Mouse (Mus musculus): Measurements from ENCODE around the gene Il6ra. TPM values are rescaled to one million over a fixed set of nuclear protein-coding genes. Genes with fewer than 3 reads are reported as not detected.
A peak's percentile ranks its signal among the peaks of the same experiment; 100 is the strongest.

Il6ra gene
- polyA plus RNA-seq, 1 experiment: 2.4 TPM

DNA sequence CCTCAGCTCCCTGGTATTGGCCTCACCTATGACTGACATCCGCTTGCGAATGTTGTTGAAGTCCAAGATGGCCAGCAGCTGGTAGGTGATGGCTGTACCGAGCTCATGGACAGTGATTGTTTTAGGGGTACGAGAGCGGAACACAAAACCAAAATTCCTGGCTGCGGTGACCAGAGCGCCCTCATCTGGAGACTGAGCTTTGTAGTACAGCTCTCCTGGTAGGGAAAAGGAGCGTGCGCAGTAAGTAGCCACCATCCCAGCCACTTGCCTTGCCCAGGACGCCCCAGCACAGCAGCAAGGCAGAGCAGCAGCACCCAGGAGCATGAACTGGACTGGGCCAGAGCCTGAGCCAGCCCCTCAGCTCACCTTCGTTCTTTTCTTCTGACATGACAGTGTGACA is 35.0 kb upstream of the Il6ra start:
- peaks cover 3% of the 10 kb centered on the region for H3K4me1 ChIP-seq (ENCODE audit: control insufficient read depth, insufficient read depth, low read length)
- no peak overlapping the region for H3K27ac ChIP-seq (ENCODE audit: insufficient read depth, low read length)
- no peak overlapping the region for H3K4me3 ChIP-seq (ENCODE audit: insufficient read depth, low read length)
- no peak for TF ChIP-seq CTCF (IDR thresholded peaks at IDR 0.05; ENCODE audit: extremely low read depth, insufficient read depth, low read length)
- no peak for TF ChIP-seq POLR2A (IDR thresholded peaks at IDR 0.05; ENCODE audit: extremely low read depth, insufficient read depth, low read length)

DNA sequence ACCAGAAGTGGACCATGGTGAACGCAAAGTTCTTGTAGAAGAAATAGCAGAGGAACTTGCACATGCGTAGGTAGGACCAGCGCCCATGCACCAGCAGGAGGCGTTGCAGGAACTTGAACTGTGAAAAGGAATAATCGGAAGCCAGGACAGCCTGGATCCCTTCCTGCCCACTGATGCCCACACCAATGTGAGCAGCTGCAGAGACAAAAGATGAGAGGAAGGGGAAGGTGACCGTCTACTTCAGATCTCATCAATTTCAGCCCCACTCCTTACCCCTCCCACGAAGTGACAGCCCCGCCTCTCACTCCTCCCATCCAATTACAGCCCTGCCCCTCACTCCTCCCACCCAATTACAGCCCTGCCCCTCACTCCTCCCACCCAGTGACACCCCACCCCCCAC is 32.0 kb upstream of the Il6ra start:
- no peak for TF ChIP-seq POLR2A (IDR thresholded peaks at IDR 0.05; ENCODE audit: extremely low read depth, insufficient read depth, low read length)
- TF ChIP-seq CTCF (IDR thresholded peaks at IDR 0.05; ENCODE audit: extremely low read depth, insufficient read depth, low read length): no peak
- Histone ChIP-seq H3K27ac (ENCODE audit: insufficient read depth, low read length) (no peak overlapping the region), H3K4me3 (ENCODE audit: insufficient read depth, low read length) (no peak overlapping the region), H3K4me1 (ENCODE audit: control insufficient read depth, insufficient read depth, low read length) (peaks cover 3% of the 10 kb centered on the region)

DNA sequence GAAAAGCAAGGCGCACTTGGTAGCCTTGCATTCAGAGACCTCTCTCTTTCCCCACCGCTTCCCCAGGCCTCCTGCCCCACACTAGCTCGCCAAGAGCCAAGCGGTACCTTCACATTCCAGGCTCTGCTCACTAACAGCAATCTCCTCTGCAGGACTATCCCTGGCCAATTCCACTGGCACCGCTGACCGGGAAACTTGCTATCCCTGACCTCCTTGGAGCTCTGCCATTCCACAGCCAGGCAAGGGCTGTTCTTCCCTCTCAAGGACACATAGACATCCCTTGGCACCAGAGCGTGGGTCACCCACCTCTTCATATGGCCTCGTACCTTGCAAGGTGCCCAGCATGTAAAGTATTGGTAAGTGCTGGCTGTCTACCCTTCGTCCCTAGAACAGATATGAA is 29.9 kb upstream of the Il6ra start:
- Histone ChIP-seq H3K4me1 (ENCODE audit: control insufficient read depth, insufficient read depth, low read length) (no peaks in the 10 kb centered on the region), H3K27ac (ENCODE audit: insufficient read depth, low read length) (no peak overlapping the region), H3K4me3 (ENCODE audit: insufficient read depth, low read length) (no peak overlapping the region)
- no peak for TF ChIP-seq POLR2A (IDR thresholded peaks at IDR 0.05; ENCODE audit: extremely low read depth, insufficient read depth, low read length)
- TF ChIP-seq CTCF (IDR thresholded peaks at IDR 0.05; ENCODE audit: extremely low read depth, insufficient read depth, low read length): no peak

GRCm38 (mm10) chr3:89936495-89936894 is 23.5 kb upstream of the Il6ra start:
- TF ChIP-seq POLR2A (IDR thresholded peaks at IDR 0.05; ENCODE audit: extremely low read depth, insufficient read depth, low read length) (0 out of 2 replicates have a peak, but pooled peaks have one; percentile 5), CTCF (IDR thresholded peaks at IDR 0.05; ENCODE audit: extremely low read depth, insufficient read depth, low read length) (no peak)
- Histone ChIP-seq H3K4me1 (ENCODE audit: control insufficient read depth, insufficient read depth, low read length) (no peaks in the 10 kb centered on the region), H3K4me3 (ENCODE audit: insufficient read depth, low read length) (no peak overlapping the region), H3K27ac (ENCODE audit: insufficient read depth, low read length) (no peak overlapping the region)

GRCm38 (mm10) chr3:89932925-89933324 is 19.9 kb upstream of the Il6ra start:
- Histone ChIP-seq H3K27ac (ENCODE audit: insufficient read depth, low read length) (no peak overlapping the region), H3K4me1 (ENCODE audit: control insufficient read depth, insufficient read depth, low read length) (no peaks in the 10 kb centered on the region), H3K4me3 (ENCODE audit: insufficient read depth, low read length) (no peak overlapping the region)
- TF ChIP-seq CTCF (IDR thresholded peaks at IDR 0.05; ENCODE audit: extremely low read depth, insufficient read depth, low read length): no peak
- no peak for TF ChIP-seq POLR2A (IDR thresholded peaks at IDR 0.05; ENCODE audit: extremely low read depth, insufficient read depth, low read length)

DNA sequence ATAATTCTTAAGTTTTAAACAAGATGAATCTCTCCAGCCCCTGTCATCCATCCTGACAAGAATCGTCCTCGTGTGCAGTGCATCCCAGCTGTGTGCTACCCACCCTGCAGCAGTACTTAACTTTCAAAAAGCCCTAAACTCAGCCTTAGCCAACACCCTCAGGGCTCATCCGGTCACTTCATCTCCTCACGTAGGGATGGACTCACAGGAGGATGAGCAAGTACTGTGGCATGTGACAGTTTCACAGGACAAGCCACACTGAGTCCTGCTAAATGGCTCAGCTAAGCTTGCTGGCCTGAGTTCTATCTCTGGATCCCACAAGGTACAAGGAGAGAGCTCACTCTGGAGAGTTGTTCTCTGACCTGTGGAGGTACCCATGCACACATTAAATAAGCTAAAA is 16.0 kb upstream of the Il6ra start:
- Histone ChIP-seq H3K27ac (ENCODE audit: insufficient read depth, low read length) (no peak overlapping the region), H3K4me3 (ENCODE audit: insufficient read depth, low read length) (no peak overlapping the region), H3K4me1 (ENCODE audit: control insufficient read depth, insufficient read depth, low read length) (no peaks in the 10 kb centered on the region)
- no peak for TF ChIP-seq CTCF (IDR thresholded peaks at IDR 0.05; ENCODE audit: extremely low read depth, insufficient read depth, low read length)
- TF ChIP-seq POLR2A (IDR thresholded peaks at IDR 0.05; ENCODE audit: extremely low read depth, insufficient read depth, low read length): no peak

GRCm38 (mm10) chr3:89926440-89926839 is 13.4 kb upstream of the Il6ra start:
- TF ChIP-seq POLR2A (IDR thresholded peaks at IDR 0.05; ENCODE audit: extremely low read depth, insufficient read depth, low read length): no peak
- TF ChIP-seq CTCF (IDR thresholded peaks at IDR 0.05; ENCODE audit: extremely low read depth, insufficient read depth, low read length): no peak
- no peak overlapping the region for H3K4me3 ChIP-seq (ENCODE audit: insufficient read depth, low read length)
- no peaks in the 10 kb centered on the region for H3K4me1 ChIP-seq (ENCODE audit: control insufficient read depth, insufficient read depth, low read length)
- no peak overlapping the region for H3K27ac ChIP-seq (ENCODE audit: insufficient read depth, low read length)

DNA sequence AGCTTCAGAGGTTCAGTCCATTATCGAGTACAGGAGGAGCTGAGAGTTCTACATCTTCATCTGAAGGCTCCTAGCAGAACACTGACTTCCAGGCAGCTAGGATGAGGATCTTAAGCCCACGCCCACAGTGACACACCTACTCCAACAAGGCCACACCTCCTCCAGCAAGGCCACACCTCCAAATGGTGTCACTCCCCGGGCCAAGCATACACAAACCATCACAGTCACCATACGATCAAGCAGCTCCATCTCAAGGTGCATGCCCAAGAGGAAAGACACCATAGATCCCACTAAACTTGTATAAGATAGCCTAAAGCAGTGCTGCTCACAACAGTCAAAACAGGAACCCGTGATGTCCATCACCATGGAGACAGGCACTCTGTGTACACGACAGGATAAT is 7.7 kb upstream of the Il6ra start:
- no peaks in the 10 kb centered on the region for H3K4me1 ChIP-seq (ENCODE audit: control insufficient read depth, insufficient read depth, low read length)
- no peak overlapping the region for H3K27ac ChIP-seq (ENCODE audit: insufficient read depth, low read length)
- TF ChIP-seq CTCF (IDR thresholded peaks at IDR 0.05; ENCODE audit: extremely low read depth, insufficient read depth, low read length): no peak
- TF ChIP-seq POLR2A (IDR thresholded peaks at IDR 0.05; ENCODE audit: extremely low read depth, insufficient read depth, low read length): no peak
- no peak overlapping the region for H3K4me3 ChIP-seq (ENCODE audit: insufficient read depth, low read length)

GRCm38 (mm10) chr3:89917408-89917807 is 4.4 kb upstream of the Il6ra start:
- no peak overlapping the region for H3K4me3 ChIP-seq (ENCODE audit: insufficient read depth, low read length)
- no peak overlapping the region for H3K27ac ChIP-seq (ENCODE audit: insufficient read depth, low read length)
- H3K4me1 ChIP-seq (ENCODE audit: control insufficient read depth, insufficient read depth, low read length): no peaks in the 10 kb centered on the region
- no peak for TF ChIP-seq CTCF (IDR thresholded peaks at IDR 0.05; ENCODE audit: extremely low read depth, insufficient read depth, low read length)
- no peak for TF ChIP-seq POLR2A (IDR thresholded peaks at IDR 0.05; ENCODE audit: extremely low read depth, insufficient read depth, low read length)

- TF ChIP-seq CTCF (IDR thresholded peaks at IDR 0.05; ENCODE audit: extremely low read depth, insufficient read depth, low read length) (no peak), POLR2A (IDR thresholded peaks at IDR 0.05; ENCODE audit: extremely low read depth, insufficient read depth, low read length) (no peak)
- no peak overlapping the region for H3K27ac ChIP-seq (ENCODE audit: insufficient read depth, low read length)
- no peaks in the 10 kb centered on the region for H3K4me1 ChIP-seq (ENCODE audit: control insufficient read depth, insufficient read depth, low read length)
- no peak overlapping the region for H3K4me3 ChIP-seq (ENCODE audit: insufficient read depth, low read length)
Observed at GRCm38 (mm10) chr3:89916622-89917021, 3.6 kb upstream of the Il6ra start.

- Histone ChIP-seq H3K4me3 (ENCODE audit: insufficient read depth, low read length) (no peak overlapping the region), H3K27ac (ENCODE audit: insufficient read depth, low read length) (no peak overlapping the region), H3K4me1 (ENCODE audit: control insufficient read depth, insufficient read depth, low read length) (no peaks in the 10 kb centered on the region)
- TF ChIP-seq CTCF (IDR thresholded peaks at IDR 0.05; ENCODE audit: extremely low read depth, insufficient read depth, low read length): no peak
- TF ChIP-seq POLR2A (IDR thresholded peaks at IDR 0.05; ENCODE audit: extremely low read depth, insufficient read depth, low read length): no peak
Observed at GRCm38 (mm10) chr3:89914700-89915099, 1.7 kb upstream of the Il6ra start.
